In genomic region chr17:27799771-27800584, GRCm38 (mm10) we compare ENCODE assay signal across 8 mouse cellular contexts. TPM values are rescaled to one million over a fixed set of nuclear protein-coding genes. Genes with fewer than 3 reads are reported as not detected.
DNase-seq lines count a peak whose midpoint lies in the region; ATAC-seq and TF ChIP-seq lines count a peak whose summit lies in the region.

No protein-coding gene starts in this region.

- peak overlapping the region; percentile 82 for H3K27ac ChIP-seq in heart, embryonic 10.5 days
- peak overlapping the region; percentile 60 for H3K27ac ChIP-seq in liver, embryonic 15.5 days (replicated peaks)
- H3K27ac ChIP-seq in stomach, embryonic 15.5 days, result peak overlapping the region; percentile 93
- no peak overlapping the region for H3K27ac ChIP-seq in left cerebral cortex, adult 2 months

- H3K36me3 ChIP-seq in heart, embryonic 10.5 days, result no peaks in the 10 kb centered on the region
- no peaks in the 10 kb centered on the region for H3K36me3 ChIP-seq in liver, embryonic 15.5 days (replicated peaks)
- H3K36me3 ChIP-seq in stomach, embryonic 15.5 days, result no peaks in the 10 kb centered on the region

- peaks cover 52% of the 10 kb centered on the region for H3K4me1 ChIP-seq in heart, embryonic 10.5 days
- H3K4me1 ChIP-seq in liver, embryonic 15.5 days (replicated peaks), result peaks cover 73% of the 10 kb centered on the region
- peaks cover 52% of the 10 kb centered on the region for H3K4me1 ChIP-seq in stomach, embryonic 15.5 days

- peak; percentile 66; the same call in 1 of the 2 replicates for ATAC-seq in liver, embryonic 15.5 days (ENCODE audit: insufficient read depth)
- ATAC-seq in stomach, embryonic 15.5 days (ENCODE audit: insufficient read depth, low FRiP score, low read depth), result peak; percentile 85

- H3K4me2 ChIP-seq in liver, embryonic 15.5 days, result peak overlapping the region; percentile 18
- H3K4me2 ChIP-seq in stomach, embryonic 15.5 days, result peak overlapping the region; percentile 29

- no peak for DNase-seq in heart, embryonic 10.5 days (ENCODE audit: low spot score)
- no peak for DNase-seq in heart, adult 8-10 months (ENCODE audit: low spot score)
- DNase-seq in embryo, embryonic 10 days (ENCODE audit: low spot score), result peak; percentile 74
- peak; percentile 67 for DNase-seq in induced T-regulatory cell, adult 2 months (ENCODE audit: low read depth)
- no peak for DNase-seq in left cerebral cortex, adult 2 months (ENCODE audit: extremely low spot score in 1 of 2, low spot score in 2 of 2)
- DNase-seq in layer of hippocampus, adult 11-12 months (ENCODE audit: low spot score), result no peak

- H3K4me3 ChIP-seq in heart, embryonic 10.5 days, result no peak overlapping the region
- no peak overlapping the region for H3K4me3 ChIP-seq in liver, embryonic 15.5 days (replicated peaks)
- no peak overlapping the region for H3K4me3 ChIP-seq in stomach, embryonic 15.5 days (replicated peaks)
- no peak overlapping the region for H3K4me3 ChIP-seq in left cerebral cortex, adult 2 months

- no peaks in the 10 kb centered on the region for H3K9me3 ChIP-seq in heart, embryonic 10.5 days
- H3K9me3 ChIP-seq in liver, embryonic 15.5 days (replicated peaks), result no peaks in the 10 kb centered on the region
- H3K9me3 ChIP-seq in stomach, embryonic 15.5 days, result no peaks in the 10 kb centered on the region

- no peaks in the 10 kb centered on the region for H3K27me3 ChIP-seq in heart, embryonic 10.5 days (ENCODE audit: insufficient read depth, poor library complexity, severe bottlenecking)
- no peaks in the 10 kb centered on the region for H3K27me3 ChIP-seq in liver, embryonic 15.5 days
- no peaks in the 10 kb centered on the region for H3K27me3 ChIP-seq in stomach, embryonic 15.5 days (replicated peaks)

- 49% methylated on average over 16 of the region's 16 CpGs for WGBS in heart, embryonic 10.5 days
- 14% methylated on average over 16 of the region's 16 CpGs for WGBS in liver, embryonic 15.5 days (ENCODE audit: insufficient replicate concordance)
- 29% methylated on average over 16 of the region's 16 CpGs for WGBS in stomach, embryonic 15.5 days

- intact Hi-C loops in left cerebral cortex, adult 2 months (cut with DNase I), result no loop called here

- TF ChIP-seq CTCF in left cerebral cortex, adult 2 months (IDR thresholded peaks at IDR 0.05), result no peak

- no peak overlapping the region for H3K9ac ChIP-seq in liver, embryonic 15.5 days
- peak overlapping the region; percentile 19; the same call in 1 of the 2 replicates for H3K9ac ChIP-seq in stomach, embryonic 15.5 days

RNA-seq across cellular contexts. Expression of gene D17Wsu92e, which starts 20.5 kb away (rescaled TPM):
- polyA plus RNA-seq in heart, embryonic 10.5 days (2016; fragmentation: Nextera tagmentation; extraction: Ambion mirVana), result 11.9 and 17.2 TPM in 2 replicates
- total RNA-seq in heart, adult 8-10 months (2022), result 100 to 1,000 TPM; 150 to 171 (median 156) TPM
- polyA plus RNA-seq in liver, embryonic 15.5 days (2015; fragmentation: Nextera tagmentation; extraction: Ambion mirVana), result 13.3 and 18.2 TPM in 2 replicates
- 20.0 and 23.1 TPM in 2 replicates for polyA plus RNA-seq in stomach, embryonic 15.5 days (2015; fragmentation: Nextera tagmentation; extraction: Ambion mirVana)
- total RNA-seq in left cerebral cortex, adult 2 months (2021), result 100 to 1,000 TPM; 219 to 228 TPM

RNA-seq across cellular contexts. Expression of gene Snrpc, which starts 38.0 kb away (rescaled TPM):
- 266 and 331 TPM in 2 replicates for polyA plus RNA-seq in heart, embryonic 10.5 days (2016; fragmentation: Nextera tagmentation; extraction: Ambion mirVana)
- 10 to 100 TPM; 39.9 to 48.3 (median 47.0) TPM for total RNA-seq in heart, adult 8-10 months (2022)
- 115 and 125 TPM in 2 replicates for polyA plus RNA-seq in liver, embryonic 15.5 days (2015; fragmentation: Nextera tagmentation; extraction: Ambion mirVana)
- polyA plus RNA-seq in stomach, embryonic 15.5 days (2015; fragmentation: Nextera tagmentation; extraction: Ambion mirVana), result 247 and 276 TPM in 2 replicates
- total RNA-seq in left cerebral cortex, adult 2 months (2021), result 10 to 100 TPM; 43.4 to 49.8 TPM

RNA-seq across cellular contexts. Expression of gene Uhrf1bp1, which starts 56.3 kb away (rescaled TPM):
- 5.0 and 6.2 TPM in 2 replicates for polyA plus RNA-seq in heart, embryonic 10.5 days (2016; fragmentation: Nextera tagmentation; extraction: Ambion mirVana)
- total RNA-seq in heart, adult 8-10 months (2022), result 10 to 100 TPM; 15.6 to 19.5 (median 17.7) TPM
- polyA plus RNA-seq in liver, embryonic 15.5 days (2015; fragmentation: Nextera tagmentation; extraction: Ambion mirVana), result 2.2 and 2.5 TPM in 2 replicates
- 3.8 and 5.3 TPM in 2 replicates for polyA plus RNA-seq in stomach, embryonic 15.5 days (2015; fragmentation: Nextera tagmentation; extraction: Ambion mirVana)
- 10 to 100 TPM; 20.3 to 20.8 TPM for total RNA-seq in left cerebral cortex, adult 2 months (2021)

Comparison
In these comparisons a context has a peak if more than half of its experiments do, and no peak if none do; other contexts are left out.
1. DNase-seq: peak in embryo, embryonic 10 days (single experiment) and induced T-regulatory cell, adult 2 months (single experiment); none in heart, embryonic 10.5 days (single experiment), heart, adult 8-10 months (single experiment), left cerebral cortex, adult 2 months (0 of 2) and layer of hippocampus, adult 11-12 months (single experiment).